26 mouse cellular contexts compared by ENCODE assay signal in genomic region chr7:13031983-13032382, GRCm38 (mm10). TPM values are rescaled to one million over a fixed set of nuclear protein-coding genes. Genes with fewer than 3 reads are reported as not detected.
A peak's percentile ranks its signal among the peaks of the same experiment; 100 is the strongest.
DNase-seq lines count a peak whose midpoint lies in the region; ATAC-seq and TF ChIP-seq lines count a peak whose summit lies in the region.
"Had no signal": no experiment of that assay in that cellular context is flagged by ENCODE, and none has a peak within 500 bp of the region (broad histone marks: within the 10 kb centered on the region; RNA-seq: fewer than 3 reads in every experiment).

No protein-coding gene starts in this region.

- no peak overlapping the region for H3K4me2 ChIP-seq in forebrain, embryonic 12.5 days
- H3K4me2 ChIP-seq in limb, embryonic 12.5 days: no peak overlapping the region
- no peak overlapping the region for H3K4me2 ChIP-seq in neural tube, embryonic 15.5 days
- H3K4me2 ChIP-seq: embryonic facial prominence, embryonic 15.5 days; forebrain, embryonic 15.5 days; heart, embryonic 12.5 days; lung, embryonic 15.5 days; midbrain, embryonic 12.5 days; neural tube, embryonic 13.5 days; stomach, embryonic 15.5 days had no signal

- no peak overlapping the region for H3K9ac ChIP-seq in forebrain, embryonic 12.5 days
- no peak overlapping the region for H3K9ac ChIP-seq in limb, embryonic 12.5 days (replicated peaks)
- 0 out of 2 replicates have a peak overlapping the region, but pooled peaks have one; percentile 10 for H3K9ac ChIP-seq in neural tube, embryonic 15.5 days (replicated peaks)
- H3K9ac ChIP-seq: embryonic facial prominence, embryonic 15.5 days; forebrain, embryonic 15.5 days; heart, embryonic 12.5 days; lung, embryonic 15.5 days; midbrain, embryonic 12.5 days; stomach, embryonic 15.5 days had no signal

- peaks cover 89% of the 10 kb centered on the region for H3K36me3 ChIP-seq in forebrain, embryonic 10.5 days (replicated peaks)
- H3K36me3 ChIP-seq in forebrain, embryonic 12.5 days (replicated peaks): peaks cover 83% of the 10 kb centered on the region
- H3K36me3 ChIP-seq in limb, embryonic 12.5 days: peaks cover 80% of the 10 kb centered on the region
- peaks cover 92% of the 10 kb centered on the region for H3K36me3 ChIP-seq in limb, embryonic 10.5 days
- H3K36me3 ChIP-seq in neural tube, embryonic 15.5 days: peaks cover 78% of the 10 kb centered on the region

- DNase-seq in forebrain, embryonic 10.5 days (ENCODE audit: extremely low spot score, low spot score): no peak
- no peak for DNase-seq in limb, embryonic 10.5 days (ENCODE audit: low spot score)
- DNase-seq in neural tube, embryonic 10.5 days (ENCODE audit: extremely low spot score, low spot score): no peak
- DNase-seq in layer of hippocampus, adult 9-11 months: no peak
- DNase-seq: adrenal gland, postnatal 25 days; cerebellum, adult 11-12 months; cerebellum, adult 9-11 months; gastrocnemius, postnatal 36 days; heart, adult 2 months; kidney, adult 11 months; kidney, postnatal 25 days; left cerebral cortex, postnatal 4 days; liver; right cerebral cortex, postnatal 14 days; thymus, postnatal 14 days had no signal

- 0 out of 2 replicates have a peak, but pooled peaks have one; percentile 32 for TF ChIP-seq POLR2A in embryonic fibroblast, embryonic 13.5 days (IDR thresholded peaks at IDR 0.05; ENCODE audit: low read depth, low read length)

- H3K4me1 ChIP-seq in forebrain, embryonic 10.5 days: peaks cover 48% of the 10 kb centered on the region
- peaks cover 41% of the 10 kb centered on the region for H3K4me1 ChIP-seq in forebrain, embryonic 12.5 days
- peaks cover 31% of the 10 kb centered on the region for H3K4me1 ChIP-seq in limb, embryonic 12.5 days (replicated peaks)
- peaks cover 41% of the 10 kb centered on the region for H3K4me1 ChIP-seq in limb, embryonic 10.5 days
- H3K4me1 ChIP-seq in neural tube, embryonic 15.5 days: peaks cover 46% of the 10 kb centered on the region
- H3K4me1 ChIP-seq in embryonic fibroblast, embryonic 13.5 days (ENCODE audit: control insufficient read depth, insufficient read depth, low read length): peaks cover 12% of the 10 kb centered on the region

- WGBS in forebrain, embryonic 10.5 days: 86% methylated on average over 2 of the region's 2 CpGs
- 87% methylated on average over 2 of the region's 2 CpGs for WGBS in forebrain, embryonic 12.5 days
- WGBS in limb, embryonic 12.5 days: 89% methylated on average over 2 of the region's 2 CpGs
- WGBS in limb, embryonic 10.5 days: 92% methylated on average over 2 of the region's 2 CpGs
- WGBS in neural tube, embryonic 15.5 days: 90% methylated on average over 2 of the region's 2 CpGs

- H3K9me3 ChIP-seq in forebrain, embryonic 10.5 days: no peaks in the 10 kb centered on the region
- no peaks in the 10 kb centered on the region for H3K9me3 ChIP-seq in forebrain, embryonic 12.5 days
- no peaks in the 10 kb centered on the region for H3K9me3 ChIP-seq in limb, embryonic 12.5 days
- no peaks in the 10 kb centered on the region for H3K9me3 ChIP-seq in limb, embryonic 10.5 days (replicated peaks)
- H3K9me3 ChIP-seq in neural tube, embryonic 15.5 days (replicated peaks): no peaks in the 10 kb centered on the region
- H3K9me3 ChIP-seq: embryonic facial prominence, embryonic 15.5 days; forebrain, embryonic 15.5 days; heart, embryonic 12.5 days; lung, embryonic 15.5 days; midbrain, embryonic 12.5 days; neural tube, embryonic 13.5 days; stomach, embryonic 15.5 days had no signal

- no peaks in the 10 kb centered on the region for H3K27me3 ChIP-seq in forebrain, embryonic 10.5 days (ENCODE audit: poor library complexity, severe bottlenecking)
- H3K27me3 ChIP-seq in forebrain, embryonic 12.5 days: no peaks in the 10 kb centered on the region
- H3K27me3 ChIP-seq in limb, embryonic 12.5 days: no peaks in the 10 kb centered on the region
- H3K27me3 ChIP-seq in limb, embryonic 10.5 days (ENCODE audit: low read depth, poor library complexity, severe bottlenecking): no peaks in the 10 kb centered on the region
- no peaks in the 10 kb centered on the region for H3K27me3 ChIP-seq in neural tube, embryonic 15.5 days (replicated peaks)
- H3K27me3 ChIP-seq: embryonic facial prominence, embryonic 15.5 days; forebrain, embryonic 15.5 days; heart, embryonic 12.5 days; lung, embryonic 15.5 days; midbrain, embryonic 12.5 days; neural tube, embryonic 13.5 days; stomach, embryonic 15.5 days had no signal

- TF ChIP-seq CTCF in embryonic fibroblast, embryonic 13.5 days (IDR thresholded peaks at IDR 0.05; ENCODE audit: borderline replicate concordance, insufficient read depth, low read length): no peak

- H3K27ac ChIP-seq in forebrain, embryonic 10.5 days: no peak overlapping the region
- H3K27ac ChIP-seq in forebrain, embryonic 12.5 days: no peak overlapping the region
- 0 out of 2 replicates have a peak overlapping the region, but pooled peaks have one; percentile 12 for H3K27ac ChIP-seq in limb, embryonic 12.5 days
- no peak overlapping the region for H3K27ac ChIP-seq in limb, embryonic 10.5 days
- H3K27ac ChIP-seq in neural tube, embryonic 15.5 days (replicated peaks): no peak overlapping the region
- H3K27ac ChIP-seq in embryonic fibroblast, embryonic 13.5 days (ENCODE audit: insufficient read depth, low read length): no peak overlapping the region
- H3K27ac ChIP-seq: embryonic facial prominence, embryonic 15.5 days; forebrain, embryonic 15.5 days; heart, adult 2 months; lung, embryonic 15.5 days; midbrain, embryonic 12.5 days; neural tube, embryonic 13.5 days; stomach, embryonic 15.5 days had no signal

- ATAC-seq in forebrain, embryonic 12.5 days (ENCODE audit: low FRiP score): no peak
- ATAC-seq in limb, embryonic 12.5 days (ENCODE audit: insufficient number of reproducible peaks, insufficient read depth, low FRiP score, low TSS enrichment, low read depth): no peak
- ATAC-seq in neural tube, embryonic 15.5 days (ENCODE audit: low FRiP score): no peak
- ATAC-seq: forebrain, embryonic 15.5 days had no signal

- H3K4me3 ChIP-seq in forebrain, embryonic 10.5 days: peak overlapping the region; percentile 10; the same call in 1 of the 2 replicates
- H3K4me3 ChIP-seq in forebrain, embryonic 12.5 days (replicated peaks): no peak overlapping the region
- no peak overlapping the region for H3K4me3 ChIP-seq in limb, embryonic 12.5 days (replicated peaks)
- no peak overlapping the region for H3K4me3 ChIP-seq in limb, embryonic 10.5 days
- H3K4me3 ChIP-seq in neural tube, embryonic 15.5 days (replicated peaks): no peak overlapping the region; the same call in 1 of the 2 replicates
- H3K4me3 ChIP-seq in embryonic fibroblast, embryonic 13.5 days (ENCODE audit: insufficient read depth, low read length): no peak overlapping the region
- H3K4me3 ChIP-seq: embryonic facial prominence, embryonic 15.5 days; forebrain, embryonic 15.5 days; heart, adult 2 months; heart, embryonic 12.5 days; lung, embryonic 15.5 days; midbrain, embryonic 12.5 days; neural tube, embryonic 13.5 days; stomach, embryonic 15.5 days had no signal

RNA-seq across cellular contexts. Expression of gene Chmp2a, which starts 2.6 kb away (rescaled TPM):
- 97.3 and 102 TPM in 2 replicates for polyA plus RNA-seq in forebrain, embryonic 10.5 days (2016; fragmentation: Nextera tagmentation; extraction: Ambion mirVana)
- 127 and 132 TPM in 2 replicates for polyA plus RNA-seq in forebrain, embryonic 12.5 days (2016; fragmentation: Nextera tagmentation; extraction: Ambion mirVana)
- polyA plus RNA-seq in limb, embryonic 12.5 days (2016; fragmentation: Nextera tagmentation; extraction: Ambion mirVana): 102 and 104 TPM in 2 replicates
- 79.6 and 84.2 TPM in 2 replicates for polyA plus RNA-seq in limb, embryonic 10.5 days (2016; fragmentation: Nextera tagmentation; extraction: Ambion mirVana)
- 165 and 170 TPM in 2 replicates for polyA plus RNA-seq in neural tube, embryonic 15.5 days (2015; fragmentation: Nextera tagmentation; extraction: Ambion mirVana)
- 85.6 and 98.6 TPM in 2 replicates for polyA plus RNA-seq in embryonic fibroblast, embryonic 13.5 days (2011; ENCODE audit: insufficient read length, low read depth, missing spikeins)

RNA-seq across cellular contexts. Expression of gene Ube2m, which starts 6.1 kb away (rescaled TPM):
- polyA plus RNA-seq in forebrain, embryonic 10.5 days (2016; fragmentation: Nextera tagmentation; extraction: Ambion mirVana): 82.9 and 88.7 TPM in 2 replicates
- 107 and 154 TPM in 2 replicates for polyA plus RNA-seq in forebrain, embryonic 12.5 days (2016; fragmentation: Nextera tagmentation; extraction: Ambion mirVana)
- 160 and 165 TPM in 2 replicates for polyA plus RNA-seq in limb, embryonic 12.5 days (2016; fragmentation: Nextera tagmentation; extraction: Ambion mirVana)
- 182 and 208 TPM in 2 replicates for polyA plus RNA-seq in limb, embryonic 10.5 days (2016; fragmentation: Nextera tagmentation; extraction: Ambion mirVana)
- polyA plus RNA-seq in neural tube, embryonic 15.5 days (2015; fragmentation: Nextera tagmentation; extraction: Ambion mirVana): 129 and 149 TPM in 2 replicates
- 273 and 288 TPM in 2 replicates for polyA plus RNA-seq in embryonic fibroblast, embryonic 13.5 days (2011; ENCODE audit: insufficient read length, low read depth, missing spikeins)

RNA-seq across cellular contexts. Expression of gene Zbtb45, which starts 22.1 kb away (rescaled TPM):
- 29.7 and 30.7 TPM in 2 replicates for polyA plus RNA-seq in forebrain, embryonic 10.5 days (2016; fragmentation: Nextera tagmentation; extraction: Ambion mirVana)
- 34.9 and 35.9 TPM in 2 replicates for polyA plus RNA-seq in forebrain, embryonic 12.5 days (2016; fragmentation: Nextera tagmentation; extraction: Ambion mirVana)
- polyA plus RNA-seq in limb, embryonic 12.5 days (2016; fragmentation: Nextera tagmentation; extraction: Ambion mirVana): 28.7 and 29.9 TPM in 2 replicates
- 29.1 and 31.8 TPM in 2 replicates for polyA plus RNA-seq in limb, embryonic 10.5 days (2016; fragmentation: Nextera tagmentation; extraction: Ambion mirVana)
- 37.6 and 38.7 TPM in 2 replicates for polyA plus RNA-seq in neural tube, embryonic 15.5 days (2015; fragmentation: Nextera tagmentation; extraction: Ambion mirVana)
- polyA plus RNA-seq in embryonic fibroblast, embryonic 13.5 days (2011; ENCODE audit: insufficient read length, low read depth, missing spikeins): 14.2 and 16.9 TPM in 2 replicates

RNA-seq across cellular contexts. Expression of gene Mzf1, which starts 22.6 kb away (rescaled TPM):
- 3.9 and 4.3 TPM in 2 replicates for polyA plus RNA-seq in forebrain, embryonic 10.5 days (2016; fragmentation: Nextera tagmentation; extraction: Ambion mirVana)
- polyA plus RNA-seq in forebrain, embryonic 12.5 days (2016; fragmentation: Nextera tagmentation; extraction: Ambion mirVana): 5.3 and 5.4 TPM in 2 replicates
- polyA plus RNA-seq in limb, embryonic 12.5 days (2016; fragmentation: Nextera tagmentation; extraction: Ambion mirVana): 3.8 and 3.9 TPM in 2 replicates
- polyA plus RNA-seq in limb, embryonic 10.5 days (2016; fragmentation: Nextera tagmentation; extraction: Ambion mirVana): 3.3 and 4.4 TPM in 2 replicates
- 7.7 and 8.8 TPM in 2 replicates for polyA plus RNA-seq in neural tube, embryonic 15.5 days (2015; fragmentation: Nextera tagmentation; extraction: Ambion mirVana)
- 0.80 and 1.0 TPM in 2 replicates for polyA plus RNA-seq in embryonic fibroblast, embryonic 13.5 days (2011; ENCODE audit: insufficient read length, low read depth, missing spikeins)

RNA-seq across cellular contexts. Expression of gene Trim28, which starts 33.1 kb away (rescaled TPM):
- 415 and 417 TPM in 2 replicates for polyA plus RNA-seq in forebrain, embryonic 10.5 days (2016; fragmentation: Nextera tagmentation; extraction: Ambion mirVana)
- polyA plus RNA-seq in forebrain, embryonic 12.5 days (2016; fragmentation: Nextera tagmentation; extraction: Ambion mirVana): 370 and 396 TPM in 2 replicates
- polyA plus RNA-seq in limb, embryonic 12.5 days (2016; fragmentation: Nextera tagmentation; extraction: Ambion mirVana): 496 and 531 TPM in 2 replicates
- 561 and 585 TPM in 2 replicates for polyA plus RNA-seq in limb, embryonic 10.5 days (2016; fragmentation: Nextera tagmentation; extraction: Ambion mirVana)
- polyA plus RNA-seq in neural tube, embryonic 15.5 days (2015; fragmentation: Nextera tagmentation; extraction: Ambion mirVana): 202 and 224 TPM in 2 replicates
- 352 and 453 TPM in 2 replicates for polyA plus RNA-seq in embryonic fibroblast, embryonic 13.5 days (2011; ENCODE audit: insufficient read length, low read depth, missing spikeins)
